Mouse (Mus musculus) left cerebral cortex, adult 8-10 months (tissue): ENCODE data around the gene Pde9a. TPM values are rescaled to one million over a fixed set of nuclear protein-coding genes. Genes with fewer than 3 reads are reported as not detected.
A peak's percentile ranks its signal among the peaks of the same experiment; 100 is the strongest.

Experiments used
- DNase-seq, 2 experiments: peaks; one replicate each; pipeline ENCODE4 v3.0.0; 2022; ENCODE audit warnings: low spot score in 2 of 2
- total RNA-seq, 4 experiments: library from RNA; stranded (reverse); gene quantifications; 2 replicates each; pipeline ENCODE4 v1.2.4; 2022

Gene Pde9a
- total RNA-seq, 4 experiments from 2014 or later: 20.1 to 29.5 (median 22.2) TPM

- DNase-seq: no peak
These were observed 47.5 kb downstream of the Pde9a start for GRCm38 (mm10) chr17:31433401-31433928.

DNA sequence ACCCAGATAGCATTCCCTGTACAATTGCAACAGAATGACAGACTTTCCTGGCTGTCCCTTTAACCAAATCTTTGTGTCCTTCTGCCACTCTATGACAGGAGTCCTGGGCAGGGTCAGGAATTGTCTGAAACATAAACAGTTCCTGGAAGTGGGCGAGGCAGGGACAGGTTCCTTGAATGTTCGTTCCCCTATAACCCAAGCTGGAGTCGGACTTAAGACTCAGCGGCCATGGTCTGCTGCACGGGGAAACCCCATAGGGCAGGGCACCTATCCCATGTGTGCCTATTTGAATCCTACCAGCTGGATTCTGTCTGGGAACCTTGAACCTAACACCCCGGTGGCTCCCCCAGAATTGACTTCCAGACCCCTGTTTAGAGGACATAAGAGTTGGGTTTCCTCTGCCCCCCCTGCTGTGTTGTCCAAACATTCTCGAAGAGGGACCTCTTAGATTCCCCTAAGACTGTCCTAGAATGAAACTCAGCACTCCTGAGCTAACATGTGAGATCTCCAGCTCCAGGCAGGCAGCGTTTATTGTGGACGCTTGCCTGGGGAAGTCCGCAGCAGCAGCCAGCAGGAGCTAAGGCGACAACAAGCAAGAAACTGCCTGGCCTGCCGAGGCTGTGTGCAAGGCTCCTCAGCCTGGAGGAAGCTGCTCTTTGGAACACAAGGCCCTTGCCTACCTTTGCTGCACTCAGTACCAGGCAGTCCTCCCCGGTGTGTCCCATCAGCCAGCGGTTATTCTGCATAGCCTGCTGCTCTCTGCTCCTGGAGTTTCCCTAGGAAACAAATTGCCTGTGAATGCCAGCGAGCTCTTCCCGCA, 48.2 kb downstream of the Pde9a start:
- no peak for DNase-seq

DNA sequence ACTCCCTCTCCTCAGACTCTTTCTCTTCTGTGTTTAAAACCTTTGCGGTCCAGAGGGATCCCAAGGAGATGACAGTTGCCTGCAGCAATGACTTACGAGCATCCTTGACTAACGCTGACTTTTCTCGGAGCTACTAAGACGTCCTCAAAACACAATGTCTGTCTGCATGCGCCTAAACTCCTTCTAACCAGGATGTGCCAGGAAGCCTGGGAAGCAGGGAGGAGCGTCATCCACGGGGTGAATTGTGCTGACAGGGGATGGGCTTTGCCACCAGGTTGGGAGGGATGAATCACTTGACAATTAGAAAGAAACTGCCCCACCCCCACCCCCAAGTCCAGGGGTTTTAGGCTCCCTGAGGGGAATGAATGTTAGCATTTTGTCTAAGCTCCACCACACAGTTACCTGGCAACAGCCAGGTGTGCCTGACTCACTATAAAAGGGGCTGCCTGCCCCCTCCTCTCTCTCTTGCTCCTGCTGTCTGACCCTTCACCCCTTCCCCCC, 48.9 kb downstream of the Pde9a start:
- no peak for DNase-seq

GRCm38 (mm10) chr17:31435934-31436813, 50.2 kb downstream of the Pde9a start:
- DNase-seq: no peak

GRCm38 (mm10) chr17:31436814-31437406, 50.9 kb downstream of the Pde9a start:
- DNase-seq: no peak

- no peak for DNase-seq
These were observed 51.5 kb downstream of the Pde9a start for GRCm38 (mm10) chr17:31437482-31437881.

DNA sequence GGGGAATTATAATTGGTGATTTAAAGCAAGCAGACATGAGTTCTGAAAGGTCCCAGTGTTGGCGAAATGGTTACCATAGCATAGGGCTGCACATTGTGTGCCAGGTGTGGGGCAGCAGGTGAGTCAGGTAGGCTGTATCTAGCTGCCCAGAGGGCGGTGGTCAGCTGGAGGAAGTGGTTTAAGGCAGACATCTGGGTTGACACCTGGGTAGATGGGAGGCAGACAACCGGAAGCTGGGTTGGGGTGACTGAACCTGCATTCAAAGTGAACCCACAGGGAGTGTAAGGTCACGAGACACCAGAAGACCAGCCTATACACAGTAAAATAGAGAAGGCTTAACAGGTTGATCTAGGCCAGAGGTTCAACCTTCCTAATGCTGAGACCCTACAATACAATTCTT, 54.0 kb downstream of the Pde9a start:
- no peak for DNase-seq

- DNase-seq: no peak
These were observed 56.5 kb downstream of the Pde9a start for GRCm38 (mm10) chr17:31442513-31442912.

DNA sequence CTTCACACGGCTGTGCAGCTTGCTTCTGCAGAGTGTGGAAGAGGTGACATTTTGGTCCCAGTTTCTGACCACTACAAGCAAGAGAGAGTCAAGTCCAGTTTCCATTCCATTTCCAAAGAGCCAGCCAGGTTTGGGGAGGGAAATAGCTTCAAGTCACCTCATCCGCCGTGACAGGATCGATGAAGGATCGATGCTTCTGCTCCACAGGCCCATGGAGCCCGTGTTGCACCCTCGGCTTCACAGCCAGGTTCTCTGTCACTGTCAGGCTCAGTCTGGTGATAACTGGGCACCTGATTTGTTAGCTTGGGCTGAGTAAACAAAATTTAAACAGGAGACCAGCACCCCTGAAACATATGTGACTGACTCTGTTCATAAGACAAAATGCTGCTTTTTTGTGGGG, 58.2 kb downstream of the Pde9a start:
- DNase-seq: no peak

- DNase-seq: no peak
These were observed 59.2 kb downstream of the Pde9a start for GRCm38 (mm10) chr17:31445061-31445731.

DNA sequence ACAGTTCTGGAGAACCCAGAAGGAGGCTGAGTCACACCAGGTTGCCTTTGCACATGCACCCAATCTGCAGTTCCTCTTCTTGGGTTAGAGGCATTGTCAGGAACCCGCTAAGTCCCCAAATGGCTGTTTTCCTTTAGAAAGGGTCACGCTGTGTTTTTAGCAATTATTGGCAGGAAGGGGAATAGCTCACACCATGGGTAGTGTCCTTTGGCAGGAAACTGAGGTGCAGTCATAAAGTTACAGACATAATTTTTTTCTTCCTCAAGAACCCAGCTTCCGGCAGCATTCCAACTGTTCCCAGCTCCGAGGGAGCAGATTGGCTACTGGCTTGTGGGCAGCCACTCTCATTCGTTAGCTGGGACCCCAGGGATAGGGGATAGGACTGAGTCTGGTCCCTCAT, 61.8 kb downstream of the Pde9a start:
- no peak for DNase-seq

GRCm38 (mm10) chr17:31448519-31448918, 62.5 kb downstream of the Pde9a start:
- DNase-seq: no peak

GRCm38 (mm10) chr17:31450206-31450605, 64.2 kb downstream of the Pde9a start:
- DNase-seq: no peak

DNA sequence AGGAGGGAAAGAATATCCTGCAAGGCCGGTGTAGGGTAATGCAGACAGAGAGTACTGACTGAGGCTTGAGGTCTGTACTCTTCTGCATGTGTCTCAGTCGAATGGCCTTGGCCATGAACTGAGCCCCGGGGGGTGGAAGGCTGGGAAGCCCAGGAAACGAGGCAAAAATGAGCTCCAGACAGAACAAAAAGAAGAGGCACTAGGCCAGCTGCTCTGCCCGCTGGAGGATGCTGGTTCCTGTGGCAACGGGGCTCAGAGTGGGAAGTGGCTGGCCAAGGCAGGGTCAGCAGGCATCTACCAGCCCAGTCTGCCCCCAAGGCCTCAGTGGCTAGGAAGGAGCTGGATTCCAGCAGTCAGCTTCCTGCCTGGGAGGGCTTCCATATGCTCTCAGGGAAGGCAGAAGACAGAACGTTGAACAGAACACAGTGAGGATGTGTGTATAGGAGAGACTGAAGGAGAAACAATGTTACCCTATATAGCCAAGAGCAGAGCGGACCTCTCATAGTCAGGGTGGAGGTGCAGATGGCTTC, 65.2 kb downstream of the Pde9a start:
- peak in 1 of 2 experiments; percentile 60 for DNase-seq

DNA sequence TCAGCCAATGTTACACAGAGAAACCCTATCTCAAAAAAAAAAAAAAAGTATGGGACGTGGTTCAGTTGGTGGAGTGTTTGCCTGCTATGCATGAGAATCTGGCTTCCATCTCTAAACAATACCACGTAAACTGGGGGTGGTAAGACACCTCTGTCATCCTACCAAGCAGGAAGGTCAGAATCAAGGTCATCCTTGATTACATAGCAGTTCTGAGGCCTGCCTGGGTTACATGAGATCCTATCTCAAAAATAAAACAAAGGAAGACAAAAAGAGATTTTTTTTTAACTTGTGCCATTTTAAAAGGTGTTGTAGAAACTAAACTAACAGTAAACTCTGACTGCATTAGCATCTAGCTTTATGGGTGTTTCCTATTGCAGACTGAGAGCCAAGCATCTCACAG, 66.8 kb downstream of the Pde9a start:
- no peak for DNase-seq

- no peak for DNase-seq
These were observed 67.5 kb downstream of the Pde9a start for GRCm38 (mm10) chr17:31453476-31453875.

- no peak for DNase-seq
These were observed 68.0 kb downstream of the Pde9a start for GRCm38 (mm10) chr17:31454056-31454455.

GRCm38 (mm10) chr17:31456723-31457567, 70.9 kb downstream of the Pde9a start:
- peak in 1 of 2 experiments; percentile 77 for DNase-seq

- DNase-seq: no peak
These were observed 74.4 kb downstream of the Pde9a start for GRCm38 (mm10) chr17:31460416-31460815.

DNA sequence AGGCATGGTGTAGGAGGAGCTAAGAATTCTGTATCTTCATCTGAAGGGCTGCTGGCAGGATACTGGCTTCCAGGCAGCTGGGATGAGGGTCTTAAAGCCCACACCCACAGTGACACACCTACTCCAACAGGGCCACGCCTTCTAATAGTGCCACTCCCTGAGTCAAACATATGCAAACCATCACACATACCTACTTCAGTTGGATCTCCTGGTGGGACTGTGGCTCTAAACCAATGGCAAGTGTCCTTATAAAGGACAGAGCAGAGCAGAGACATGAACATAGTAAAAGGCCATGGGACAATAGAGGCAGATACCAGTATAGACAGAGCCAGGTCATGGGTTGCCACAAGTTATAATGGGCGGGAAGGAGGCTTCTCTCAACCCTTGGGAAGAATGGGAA, 76.5 kb downstream of the Pde9a start:
- no peak for DNase-seq
